Mouse (Mus musculus): ENCODE measurements around the gene Mvb12b. TPM values are rescaled to one million over a fixed set of nuclear protein-coding genes. Genes with fewer than 3 reads are reported as not detected.

Gene Mvb12b
- polyA plus RNA-seq, 1 experiment from 2014 or later = 43.7 TPM

DNA sequence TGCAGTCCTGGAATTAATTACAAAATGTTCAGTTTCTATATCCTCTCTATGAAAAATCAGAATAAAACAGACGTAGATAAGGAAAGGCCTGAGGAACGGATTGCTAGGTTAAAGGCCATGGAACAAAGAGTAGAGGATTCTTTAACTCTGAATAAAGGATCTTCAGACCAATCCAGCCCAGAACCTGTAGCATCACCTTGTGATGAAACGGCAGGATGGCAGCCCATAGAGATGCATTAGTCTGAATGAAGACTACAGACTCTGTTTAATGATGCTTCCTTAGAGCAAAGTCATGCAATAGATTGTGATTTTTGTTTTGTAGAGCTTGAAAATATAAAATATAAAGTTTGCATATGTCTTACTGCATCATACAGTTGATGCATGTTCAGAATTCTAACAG lies 8.1 kb upstream of the Mvb12b start:
- Histone ChIP-seq H3K36me3 (ENCODE audit: control insufficient read depth, insufficient read depth, low read length) (no peaks in the 10 kb centered on the region), H3K4me2 (ENCODE audit: low read depth) (no peak overlapping the region), H3K4me3 (ENCODE audit: low read depth, low read length) (no peak overlapping the region), H3K4me1 (ENCODE audit: control insufficient read depth, insufficient read depth, low read length) (no peaks in the 10 kb centered on the region), H3K27me3 (ENCODE audit: control insufficient read depth, insufficient read depth, low read length) (no peaks in the 10 kb centered on the region), H3K27ac (ENCODE audit: low read depth, low read length) (no peak overlapping the region), H3K9me3 (ENCODE audit: control insufficient read depth, low read length) (no peaks in the 10 kb centered on the region), H3K9ac (ENCODE audit: low read length) (no peak overlapping the region)
- WGBS = 87% methylated on average over 3 of the region's 3 CpGs
- DNase-seq (ENCODE audit: low spot score) (no peak), ATAC-seq (ENCODE audit: insufficient read depth, low FRiP score, low TSS enrichment) (no peak)

DNA sequence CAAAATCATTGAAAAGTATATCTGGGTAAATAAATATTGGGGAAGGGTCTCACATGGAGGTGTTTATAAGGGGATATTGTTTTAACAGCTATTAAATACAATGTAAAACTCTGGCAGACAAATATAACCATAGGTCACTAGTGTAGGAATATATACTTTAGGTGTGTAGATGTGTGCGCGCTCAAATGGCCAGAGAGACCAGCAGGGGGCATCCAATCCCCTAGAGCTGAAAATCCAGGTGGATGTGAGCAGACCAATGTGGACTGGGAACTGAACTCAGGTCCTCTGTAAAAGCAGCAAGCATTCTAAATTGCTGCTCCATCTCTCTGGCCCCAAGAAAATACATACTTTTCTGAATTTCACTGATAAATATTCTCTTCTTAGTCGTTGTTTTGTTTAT lies 5.4 kb upstream of the Mvb12b start:
- DNase-seq (ENCODE audit: low spot score) = no peak
- H3K4me1 ChIP-seq (ENCODE audit: control insufficient read depth, insufficient read depth, low read length) = no peaks in the 10 kb centered on the region
- no peak for ATAC-seq (ENCODE audit: insufficient read depth, low FRiP score, low TSS enrichment)
- no peak overlapping the region for H3K4me3 ChIP-seq (ENCODE audit: low read depth, low read length)
- no peak overlapping the region for H3K4me2 ChIP-seq (ENCODE audit: low read depth)
- no peaks in the 10 kb centered on the region for H3K27me3 ChIP-seq (ENCODE audit: control insufficient read depth, insufficient read depth, low read length)
- H3K27ac ChIP-seq (ENCODE audit: low read depth, low read length) = no peak overlapping the region
- no peak overlapping the region for H3K9ac ChIP-seq (ENCODE audit: low read length)
- no peaks in the 10 kb centered on the region for H3K9me3 ChIP-seq (ENCODE audit: control insufficient read depth, low read length)
- WGBS = 84% methylated on average over 3 of the region's 3 CpGs
- no peaks in the 10 kb centered on the region for H3K36me3 ChIP-seq (ENCODE audit: control insufficient read depth, insufficient read depth, low read length)

DNA sequence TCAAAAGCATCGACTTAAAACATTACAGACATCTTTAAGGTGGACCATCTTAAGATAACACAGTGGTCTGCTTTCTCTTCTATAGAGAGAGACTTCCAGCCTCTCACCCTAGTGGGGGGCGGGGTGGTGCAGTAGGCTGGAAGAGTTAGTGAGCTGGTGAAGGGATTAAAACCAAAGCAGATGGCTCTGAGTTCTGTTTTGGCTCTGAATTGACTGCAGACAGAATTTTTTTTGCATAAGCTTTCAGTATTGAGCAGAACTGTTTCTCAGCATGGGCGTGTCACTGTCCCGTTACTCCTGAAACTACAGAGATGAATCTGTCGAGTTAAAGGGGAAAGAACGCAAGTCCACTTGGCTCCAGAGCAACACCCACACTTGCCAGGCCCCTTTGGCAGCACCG lies 4.6 kb upstream of the Mvb12b start:
- H3K9me3 ChIP-seq (ENCODE audit: control insufficient read depth, low read length) = no peaks in the 10 kb centered on the region
- H3K4me3 ChIP-seq (ENCODE audit: low read depth, low read length) = no peak overlapping the region
- 0 out of 2 replicates have a peak, but pooled peaks cover 3% of the 10 kb centered on the region for H3K4me1 ChIP-seq (ENCODE audit: control insufficient read depth, insufficient read depth, low read length)
- no peaks in the 10 kb centered on the region for H3K36me3 ChIP-seq (ENCODE audit: control insufficient read depth, insufficient read depth, low read length)
- 85% methylated on average over 7 of the region's 7 CpGs for WGBS
- H3K4me2 ChIP-seq (ENCODE audit: low read depth) = no peak overlapping the region
- ATAC-seq (ENCODE audit: insufficient read depth, low FRiP score, low TSS enrichment) (no peak), DNase-seq (ENCODE audit: low spot score) (no peak)
- H3K27ac ChIP-seq (ENCODE audit: low read depth, low read length) = no peak overlapping the region
- H3K27me3 ChIP-seq (ENCODE audit: control insufficient read depth, insufficient read depth, low read length) = no peaks in the 10 kb centered on the region
- H3K9ac ChIP-seq (ENCODE audit: low read length) = no peak overlapping the region

DNA sequence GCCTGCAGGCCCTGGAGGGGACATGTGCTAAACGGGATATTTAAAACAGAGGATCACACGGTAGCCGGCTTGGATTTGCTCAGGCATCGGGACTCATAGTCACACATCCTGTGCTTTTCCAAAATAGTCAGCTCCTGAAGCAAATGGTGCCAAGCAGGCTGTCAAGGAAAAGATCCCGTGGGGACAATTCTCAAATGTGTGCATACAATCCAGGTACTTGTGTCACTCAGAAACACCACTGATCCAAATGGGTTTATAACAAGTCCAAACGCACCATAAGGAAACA lies 297 bp upstream of the Mvb12b start:
- Histone ChIP-seq H3K9ac (ENCODE audit: low read length) (peak overlapping the region; percentile 99), H3K36me3 (ENCODE audit: control insufficient read depth, insufficient read depth, low read length) (no peaks in the 10 kb centered on the region), H3K27ac (ENCODE audit: low read depth, low read length) (peak overlapping the region; percentile 99), H3K9me3 (ENCODE audit: control insufficient read depth, low read length) (no peaks in the 10 kb centered on the region), H3K4me3 (ENCODE audit: low read depth, low read length) (no peak overlapping the region), H3K4me1 (ENCODE audit: control insufficient read depth, insufficient read depth, low read length) (peaks cover 25% of the 10 kb centered on the region), H3K27me3 (ENCODE audit: control insufficient read depth, insufficient read depth, low read length) (no peaks in the 10 kb centered on the region), H3K4me2 (ENCODE audit: low read depth) (peak overlapping the region; percentile 88)
- WGBS = 51% methylated on average over 6 of the region's 6 CpGs
- ATAC-seq (ENCODE audit: insufficient read depth, low FRiP score, low TSS enrichment) (no peak), DNase-seq (ENCODE audit: low spot score) (no peak)

DNA sequence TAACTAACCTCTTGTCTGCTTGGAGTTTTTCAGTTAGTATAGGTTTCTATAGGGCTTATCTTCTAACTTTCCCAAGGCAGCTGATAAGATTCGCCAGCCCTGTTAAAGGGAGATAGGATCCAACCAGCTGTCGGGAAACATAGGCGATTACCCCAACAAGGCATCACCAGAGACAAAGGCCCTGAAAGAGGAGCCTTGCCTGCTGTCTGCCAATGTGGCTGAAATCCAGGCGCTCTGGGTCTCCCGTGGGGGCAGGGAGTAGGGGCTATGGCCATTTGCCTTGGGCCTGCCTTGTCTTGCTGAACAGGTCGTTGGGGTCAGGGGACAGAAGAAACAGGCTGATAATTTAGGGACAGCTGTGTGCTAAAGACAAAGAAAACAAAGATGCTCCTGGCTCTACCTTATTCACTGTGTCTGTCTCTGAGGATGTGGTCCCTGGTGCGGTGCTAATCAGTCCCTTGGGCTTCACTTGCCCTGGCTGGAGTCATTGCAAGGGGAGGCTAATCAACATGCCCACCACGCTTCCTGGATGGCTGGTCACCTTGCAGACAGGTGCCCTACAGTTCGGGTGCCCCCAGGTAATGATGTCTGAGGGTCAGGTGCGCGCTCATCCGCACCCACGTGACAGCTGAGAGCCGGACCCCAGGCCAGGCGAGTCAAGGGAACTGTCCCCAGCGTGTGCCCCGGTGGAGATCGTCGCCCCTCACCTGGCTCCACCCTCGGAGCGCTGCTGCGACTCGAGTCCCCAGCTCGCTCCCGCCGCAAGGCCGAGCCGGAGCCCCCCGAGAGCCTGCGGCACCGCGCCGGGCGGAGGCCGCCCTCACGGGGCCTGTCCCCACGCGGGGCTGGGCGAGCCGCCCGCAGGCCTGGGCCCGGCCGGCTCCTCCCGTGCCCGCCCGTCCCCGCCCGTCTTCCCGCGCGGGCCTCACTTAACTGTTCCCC lies 1.1 kb downstream of the Mvb12b start:
- ATAC-seq (ENCODE audit: insufficient read depth, low FRiP score, low TSS enrichment) = peak; percentile 60
- Histone ChIP-seq H3K36me3 (ENCODE audit: control insufficient read depth, insufficient read depth, low read length) (no peaks in the 10 kb centered on the region), H3K4me3 (ENCODE audit: low read depth, low read length) (peak overlapping the region; percentile 88), H3K4me2 (ENCODE audit: low read depth) (peak overlapping the region; percentile 88), H3K27ac (ENCODE audit: low read depth, low read length) (peak overlapping the region; percentile 99), H3K9ac (ENCODE audit: low read length) (peak overlapping the region; percentile 99), H3K27me3 (ENCODE audit: control insufficient read depth, insufficient read depth, low read length) (no peaks in the 10 kb centered on the region), H3K9me3 (ENCODE audit: control insufficient read depth, low read length) (no peaks in the 10 kb centered on the region), H3K4me1 (ENCODE audit: control insufficient read depth, insufficient read depth, low read length) (peaks cover 28% of the 10 kb centered on the region)
- under 1% methylated on average over 41 of the region's 51 CpGs for WGBS
- DNase-seq (ENCODE audit: low spot score) = peak; percentile 65

DNA sequence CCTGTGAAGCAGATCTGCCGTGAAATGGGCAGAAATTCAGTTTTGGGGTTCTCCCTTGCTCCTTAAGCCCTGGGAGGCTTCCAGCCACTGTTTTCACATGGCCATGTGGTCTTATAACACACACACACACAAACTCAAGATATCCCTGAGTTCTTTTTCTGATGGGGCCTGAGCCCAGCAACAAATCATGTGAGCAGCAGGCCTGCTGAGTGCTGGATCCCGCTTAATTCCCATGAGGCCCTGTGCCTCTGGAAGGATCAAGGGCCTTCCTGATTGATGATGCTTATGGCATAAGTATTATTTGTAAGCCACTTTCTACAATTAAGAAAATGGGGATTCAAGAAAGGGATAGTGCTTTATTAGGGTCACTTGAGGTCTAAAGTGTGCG lies 2.5 kb downstream of the Mvb12b start:
- 74% methylated on average over 3 of the region's 3 CpGs for WGBS
- Histone ChIP-seq H3K9ac (ENCODE audit: low read length) (peak overlapping the region; percentile 8), H3K27ac (ENCODE audit: low read depth, low read length) (no peak overlapping the region)

DNA sequence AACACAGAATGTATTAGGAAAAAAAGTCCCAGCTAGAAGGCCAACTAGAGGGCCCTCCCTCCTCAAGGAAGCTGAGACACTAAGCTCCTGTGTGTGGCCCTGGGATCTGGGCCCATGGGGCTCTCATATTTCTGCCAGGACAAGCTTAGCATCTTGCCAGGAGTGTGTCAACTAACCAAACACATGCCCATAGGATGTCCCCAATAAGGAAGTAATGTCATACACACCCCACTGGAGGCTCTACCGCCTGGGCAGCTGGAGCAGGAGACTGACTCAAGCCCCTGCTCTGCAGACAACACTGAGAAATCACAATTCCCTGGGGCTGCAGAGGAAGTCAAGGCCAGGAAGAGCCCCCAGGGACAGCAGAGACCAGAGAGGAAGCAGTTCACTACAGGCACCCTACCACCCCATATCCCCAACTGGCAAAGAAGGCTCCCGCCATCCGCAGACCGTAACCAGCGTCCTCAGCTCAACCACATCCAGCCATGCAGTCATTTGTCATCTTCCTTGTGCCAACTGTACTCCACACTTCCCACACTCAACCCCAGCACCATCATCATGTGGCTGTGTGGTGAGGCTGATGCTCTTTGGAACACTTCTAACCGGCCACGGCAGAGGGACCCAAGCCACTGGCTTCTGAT lies 3.0 kb downstream of the Mvb12b start:
- ATAC-seq (ENCODE audit: insufficient read depth, low FRiP score, low TSS enrichment) = no peak
- Histone ChIP-seq H3K9me3 (ENCODE audit: control insufficient read depth, low read length) (no peaks in the 10 kb centered on the region), H3K4me2 (ENCODE audit: low read depth) (peak overlapping the region; percentile 27), H3K27me3 (ENCODE audit: control insufficient read depth, insufficient read depth, low read length) (no peaks in the 10 kb centered on the region), H3K4me3 (ENCODE audit: low read depth, low read length) (no peak overlapping the region), H3K36me3 (ENCODE audit: control insufficient read depth, insufficient read depth, low read length) (no peaks in the 10 kb centered on the region), H3K9ac (ENCODE audit: low read length) (peak overlapping the region; percentile 8), H3K4me1 (ENCODE audit: control insufficient read depth, insufficient read depth, low read length) (peaks cover 30% of the 10 kb centered on the region), H3K27ac (ENCODE audit: low read depth, low read length) (no peak overlapping the region)
- 84% methylated on average over 7 of the region's 7 CpGs for WGBS
- no peak for DNase-seq (ENCODE audit: low spot score)

More for the DNA sequence above, 2.5 kb downstream of the Mvb12b start:
- DNase-seq (ENCODE audit: low spot score) (no peak), ATAC-seq (ENCODE audit: insufficient read depth, low FRiP score, low TSS enrichment) (no peak)
- no peaks in the 10 kb centered on the region for H3K9me3 ChIP-seq (ENCODE audit: control insufficient read depth, low read length)
- H3K36me3 ChIP-seq (ENCODE audit: control insufficient read depth, insufficient read depth, low read length) = no peaks in the 10 kb centered on the region
- H3K4me3 ChIP-seq (ENCODE audit: low read depth, low read length) = no peak overlapping the region
- H3K4me1 ChIP-seq (ENCODE audit: control insufficient read depth, insufficient read depth, low read length) = peaks cover 30% of the 10 kb centered on the region
- H3K27me3 ChIP-seq (ENCODE audit: control insufficient read depth, insufficient read depth, low read length) = no peaks in the 10 kb centered on the region
- H3K4me2 ChIP-seq (ENCODE audit: low read depth) = peak overlapping the region; percentile 27

DNA sequence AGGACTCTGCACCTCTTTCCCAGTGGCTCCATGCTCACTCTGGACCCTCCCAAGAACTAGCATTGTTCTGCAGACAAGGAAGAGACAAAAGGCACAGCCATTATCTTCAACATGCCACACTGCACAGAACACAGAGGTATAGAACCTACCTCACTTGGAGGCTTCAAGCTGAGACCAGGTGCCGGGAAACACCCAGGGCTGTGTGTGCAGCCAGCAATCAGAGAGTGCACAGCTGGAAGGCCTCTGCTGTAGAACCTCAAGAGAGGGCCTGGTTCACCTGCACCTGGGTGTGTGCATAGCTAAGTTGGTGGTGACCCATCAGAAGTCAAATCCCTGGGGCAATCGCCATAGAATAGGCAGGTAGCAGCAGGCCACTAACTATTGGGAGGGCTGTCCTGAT lies 8.5 kb downstream of the Mvb12b start:
- Histone ChIP-seq H3K9me3 (ENCODE audit: control insufficient read depth, low read length) (no peaks in the 10 kb centered on the region), H3K36me3 (ENCODE audit: control insufficient read depth, insufficient read depth, low read length) (no peaks in the 10 kb centered on the region; the same call in 1 of the 2 replicates), H3K9ac (ENCODE audit: low read length) (no peak overlapping the region), H3K4me3 (ENCODE audit: low read depth, low read length) (no peak overlapping the region), H3K4me2 (ENCODE audit: low read depth) (no peak overlapping the region), H3K27ac (ENCODE audit: low read depth, low read length) (no peak overlapping the region; the same call in 1 of the 2 replicates), H3K27me3 (ENCODE audit: control insufficient read depth, insufficient read depth, low read length) (no peaks in the 10 kb centered on the region), H3K4me1 (ENCODE audit: control insufficient read depth, insufficient read depth, low read length) (peaks cover 41% of the 10 kb centered on the region)
- WGBS = 92% methylated on average over 2 of the region's 2 CpGs
- DNase-seq (ENCODE audit: low spot score) (no peak), ATAC-seq (ENCODE audit: insufficient read depth, low FRiP score, low TSS enrichment) (no peak)

DNA sequence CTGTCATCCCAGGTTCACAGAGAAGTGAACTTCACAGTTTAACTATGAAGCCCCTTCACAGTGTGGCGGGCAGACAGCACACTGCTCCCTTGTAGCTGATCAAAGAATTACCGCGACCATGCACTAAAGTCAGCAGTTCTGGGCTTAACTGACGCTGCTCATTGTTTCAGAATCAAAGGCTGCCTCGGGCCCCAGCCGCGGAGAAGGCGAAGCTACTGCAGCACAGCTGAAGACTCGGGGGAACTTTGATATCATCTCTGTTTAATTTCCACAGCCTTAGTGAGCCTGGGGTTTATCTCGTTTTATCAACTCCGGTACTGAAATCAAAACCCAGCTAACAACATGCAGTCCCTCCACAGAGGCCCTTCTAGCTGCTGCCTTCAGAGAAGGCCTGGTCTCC lies 9.3 kb downstream of the Mvb12b start:
- peaks cover 5% of the 10 kb centered on the region for H3K36me3 ChIP-seq (ENCODE audit: control insufficient read depth, insufficient read depth, low read length)
- WGBS = 25% methylated on average over 11 of the region's 11 CpGs
- H3K4me3 ChIP-seq (ENCODE audit: low read depth, low read length) = no peak overlapping the region
- peaks cover 41% of the 10 kb centered on the region for H3K4me1 ChIP-seq (ENCODE audit: control insufficient read depth, insufficient read depth, low read length)
- H3K27ac ChIP-seq (ENCODE audit: low read depth, low read length) = peak overlapping the region; percentile 99
- H3K4me2 ChIP-seq (ENCODE audit: low read depth) = no peak overlapping the region
- peak overlapping the region; percentile 12; the same call in 1 of the 2 replicates for H3K9ac ChIP-seq (ENCODE audit: low read length)
- peak; percentile 38 for DNase-seq (ENCODE audit: low spot score)
- H3K9me3 ChIP-seq (ENCODE audit: control insufficient read depth, low read length) = no peaks in the 10 kb centered on the region
- H3K27me3 ChIP-seq (ENCODE audit: control insufficient read depth, insufficient read depth, low read length) = no peaks in the 10 kb centered on the region
- ATAC-seq (ENCODE audit: insufficient read depth, low FRiP score, low TSS enrichment) = no peak
